22 mouse cellular contexts compared by ENCODE assay signal in genomic region chr6:117807756-117808155, GRCm38 (mm10). TPM values are rescaled to one million over a fixed set of nuclear protein-coding genes. Genes with fewer than 3 reads are reported as not detected.
DNase-seq lines count a peak whose midpoint lies in the region; ATAC-seq and TF ChIP-seq lines count a peak whose summit lies in the region.
"Had no signal": no experiment of that assay in that cellular context is flagged by ENCODE, and none has a peak within 500 bp of the region (broad histone marks: within the 10 kb centered on the region; RNA-seq: fewer than 3 reads in every experiment).

No protein-coding gene starts in this region.

- H3K4me3 ChIP-seq in gastrocnemius, adult 2 months, result peak overlapping the region; percentile 48
- no peak overlapping the region for H3K4me3 ChIP-seq in heart, adult 2 months
- no peak overlapping the region for H3K4me3 ChIP-seq in heart, embryonic 15.5 days
- H3K4me3 ChIP-seq: embryonic facial prominence, embryonic 12.5 days; forebrain, embryonic 15.5 days; hindbrain, embryonic 13.5 days; intestine, embryonic 15.5 days; left cerebral cortex, adult 2 months had no signal

- no peak overlapping the region for H3K9ac ChIP-seq in heart, adult 2 months (ENCODE audit: low read depth, low read length)
- no peak overlapping the region for H3K9ac ChIP-seq in heart, embryonic 15.5 days
- H3K9ac ChIP-seq: embryonic facial prominence, embryonic 12.5 days; forebrain, embryonic 15.5 days; hindbrain, embryonic 13.5 days; intestine, embryonic 15.5 days had no signal

- H3K27ac ChIP-seq in gastrocnemius, adult 2 months, result peak overlapping the region; percentile 79
- peak overlapping the region; percentile 23; the same call in 1 of the 2 replicates for H3K27ac ChIP-seq in heart, adult 2 months
- H3K27ac ChIP-seq in heart, embryonic 15.5 days, result peak overlapping the region; percentile 77
- H3K27ac ChIP-seq: embryonic facial prominence, embryonic 12.5 days; forebrain, embryonic 15.5 days; hindbrain, embryonic 13.5 days; intestine, embryonic 15.5 days; left cerebral cortex, adult 2 months had no signal

- no peak for TF ChIP-seq POLR2A in heart, adult 2 months (IDR thresholded peaks at IDR 0.05; ENCODE audit: insufficient read depth, low read depth, low read length)

- no peaks in the 10 kb centered on the region for H3K36me3 ChIP-seq in heart, adult 2 months (ENCODE audit: control insufficient read depth, insufficient read depth, low read length)
- H3K36me3 ChIP-seq in heart, embryonic 15.5 days, result no peaks in the 10 kb centered on the region
- H3K36me3 ChIP-seq: embryonic facial prominence, embryonic 12.5 days; forebrain, embryonic 15.5 days; hindbrain, embryonic 13.5 days; intestine, embryonic 15.5 days had no signal

- no peaks in the 10 kb centered on the region for H3K79me2 ChIP-seq in heart, adult 2 months (replicated peaks; ENCODE audit: control insufficient read depth, insufficient read depth, low read length)

- peaks cover 1% of the 10 kb centered on the region; the same call in 1 of the 2 replicates for H3K4me1 ChIP-seq in heart, adult 2 months (ENCODE audit: control insufficient read depth, insufficient read depth, low read length)
- H3K4me1 ChIP-seq in heart, embryonic 15.5 days (replicated peaks), result peaks cover 8% of the 10 kb centered on the region
- H3K4me1 ChIP-seq: forebrain, embryonic 15.5 days; hindbrain, embryonic 13.5 days; intestine, embryonic 15.5 days had no signal

- TF ChIP-seq CTCF in gastrocnemius, adult 2 months (IDR thresholded peaks at IDR 0.05), result no peak
- TF ChIP-seq CTCF in heart, adult 2 months (IDR thresholded peaks at IDR 0.05), result no peak

- no peaks in the 10 kb centered on the region for H3K9me3 ChIP-seq in heart, embryonic 15.5 days (replicated peaks)
- H3K9me3 ChIP-seq: embryonic facial prominence, embryonic 12.5 days; forebrain, embryonic 15.5 days; hindbrain, embryonic 13.5 days; intestine, embryonic 15.5 days had no signal

- no peaks in the 10 kb centered on the region for H3K27me3 ChIP-seq in heart, adult 2 months (ENCODE audit: control insufficient read depth, insufficient read depth, low read length)
- H3K27me3 ChIP-seq in heart, embryonic 15.5 days, result peaks cover 6% of the 10 kb centered on the region; the same call in 1 of the 2 replicates
- H3K27me3 ChIP-seq: embryonic facial prominence, embryonic 12.5 days; forebrain, embryonic 15.5 days; hindbrain, embryonic 13.5 days; intestine, embryonic 15.5 days had no signal

- ATAC-seq in heart, embryonic 15.5 days (replicated peaks; ENCODE audit: insufficient number of reproducible peaks, insufficient read depth, low FRiP score, low read depth), result no peak
- ATAC-seq: forebrain, embryonic 15.5 days; intestine, embryonic 15.5 days had no signal

- WGBS in heart, adult 2 months, result 91% methylated on average over 1 of the region's 1 CpGs
- 76% methylated on average over 1 of the region's 1 CpGs for WGBS in heart, embryonic 15.5 days

- no peak overlapping the region for H3K4me2 ChIP-seq in heart, embryonic 15.5 days
- H3K4me2 ChIP-seq: embryonic facial prominence, embryonic 12.5 days; forebrain, embryonic 15.5 days; hindbrain, embryonic 13.5 days; intestine, embryonic 15.5 days; liver, embryonic 11.5 days had no signal

- DNase-seq in gastrocnemius, adult 2 months, result peak; percentile 69
- no peak for DNase-seq in gastrocnemius, postnatal 4 days (ENCODE audit: low spot score in 2 of 2)
- peak; percentile 49 for DNase-seq in adipocyte (ENCODE audit: low spot score)
- DNase-seq in heart, adult 2 months, result peak in 1 of 2 experiments; percentile 29
- no peak for DNase-seq in lung, postnatal 14 days
- DNase-seq in kidney, postnatal 36 days, result no peak
- DNase-seq in thymus, adult 18-20 months, result no peak
- DNase-seq: B cell, adult 2 months; cerebellum, adult 8-10 months; kidney, adult 9 months; kidney, postnatal 4 days; layer of hippocampus, adult 9-11 months; lung, adult 18-20 months; retina, postnatal 1 day; thymus, postnatal 25 days had no signal

- no peak for TF ChIP-seq EP300 in heart, adult 2 months (IDR thresholded peaks at IDR 0.05; ENCODE audit: insufficient read depth, low read depth, low read length)

- intact Hi-C loops in gastrocnemius, adult 2 months (cut with DNase I), result no loop called here
- intact Hi-C loops in heart, adult 2 months (cut with DNase I), result no loop called here

RNA-seq across cellular contexts. Expression of gene Zfp637, which starts 33.2 kb away (rescaled TPM):
- total RNA-seq in gastrocnemius, adult 2 months (2021), result 10 to 100 TPM; 39.9 to 42.3 TPM
- 10 to 100 TPM; 41.5 to 41.8 TPM for total RNA-seq in gastrocnemius, postnatal 4 days (2021)
- total RNA-seq in heart, adult 2 months (2021), result 10 to 100 TPM; 28.4 to 30.9 TPM
- 23.5 and 27.8 TPM in 2 replicates for polyA plus RNA-seq in heart, adult 2 months (2012; rRNA removed)
- 60.9 and 73.8 TPM in 2 replicates for polyA plus RNA-seq in heart, embryonic 15.5 days (2015; fragmentation: Nextera tagmentation; extraction: Ambion mirVana)

RNA-seq across cellular contexts. Expression of gene Zfp239, which starts 54.1 kb away (rescaled TPM):
- under 1 TPM; 0.59 to 0.75 TPM for total RNA-seq in gastrocnemius, adult 2 months (2021)
- 1 to 10 TPM in 1 of 2 experiments, under 1 TPM in 1; 0.80 to 1.2 TPM for total RNA-seq in gastrocnemius, postnatal 4 days (2021)
- under 1 TPM; 0.47 to 0.64 TPM for total RNA-seq in heart, adult 2 months (2021)
- 0.09 and 0.29 TPM in 2 replicates for polyA plus RNA-seq in heart, adult 2 months (2012; rRNA removed)
- 1.1 and 2.3 TPM in 2 replicates for polyA plus RNA-seq in heart, embryonic 15.5 days (2015; fragmentation: Nextera tagmentation; extraction: Ambion mirVana)

Comparison
In these comparisons a context has a peak if more than half of its experiments do, and no peak if none do; other contexts are left out.
1. DNase-seq: peak in gastrocnemius, adult 2 months (single experiment) and adipocyte (single experiment); none in gastrocnemius, postnatal 4 days (0 of 2), lung, postnatal 14 days (single experiment), kidney, postnatal 36 days (0 of 2) and thymus, adult 18-20 months (0 of 2).
2. H3K27ac ChIP-seq: peak in every context shown above with its lines; median percentile 79 in gastrocnemius, adult 2 months; 77 in heart, embryonic 15.5 days; 23 in heart, adult 2 months.